Mouse (Mus musculus) bone marrow, adult 2 months (tissue): ENCODE measurements at regions not wholly inside any gene's neighbourhood (a gene's known extent, or its start where the extent isn't known, plus 50 kb on each side); places are given as distances from the start of the nearest gene placed in this dataset.
"Not testable (repeated sequence)": the region's sequence is repeated elsewhere in the genome, so short reads cannot be mapped to it uniquely, and the experiment has no call there.

Experiments used
- CTCF ChIP-seq: fragments of 200-500 bp; IDR thresholded peaks from 2 replicates; pipeline ENCODE4 v1.5.1; 2011; ENCODE audit warnings: low read length, control low read depth; ENCODE audit not compliant: control insufficient read depth, insufficient read depth
- POLR2A ChIP-seq: fragments of 200-500 bp; IDR thresholded peaks from 2 replicates; pipeline ENCODE4 v1.6.1; 2011; ENCODE audit warnings: low read depth, mild to moderate bottlenecking, control low read depth, low read length, borderline replicate concordance; ENCODE audit not compliant: control insufficient read depth

DNA sequence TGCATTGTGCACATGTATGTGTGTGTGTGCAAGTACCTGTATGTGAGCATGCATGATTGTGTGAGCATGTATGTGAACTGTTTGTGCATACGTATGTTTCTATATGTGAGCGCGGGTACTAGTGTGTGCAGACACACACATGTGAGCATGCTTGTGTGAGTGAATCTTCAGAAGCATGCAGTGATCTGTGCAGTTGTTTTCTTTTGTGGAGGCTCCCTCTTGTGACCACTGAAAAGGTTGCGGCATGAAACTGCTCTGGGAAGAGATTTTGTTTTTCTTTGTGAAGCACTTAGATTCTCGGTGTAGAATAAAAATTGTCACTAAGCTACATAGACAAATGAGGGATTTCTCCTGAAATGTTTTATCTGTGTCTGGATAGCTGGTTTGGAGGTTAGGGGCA lies 189.2 kb upstream of the Rapgef5 start:
- not testable (repeated sequence) for TF ChIP-seq POLR2A, CTCF
